Mouse (Mus musculus) lung, embryonic 15.5 days (tissue): Measurements from ENCODE around the gene Stac. TPM values are rescaled to one million over a fixed set of nuclear protein-coding genes. Genes with fewer than 3 reads are reported as not detected.

ENCODE experiments used
- ATAC-seq: fragments of 200-750 bp; cut with Nextera tagmentation; 2 replicates; pipeline ENCODE4 v1.8.0; 2017; ENCODE audit warnings: moderate number of reproducible peaks, borderline replicate concordance; ENCODE audit not compliant: low FRiP score, low TSS enrichment; ENCODE audit errors: extremely low read depth
- H3K27ac ChIP-seq: fragments of 300-500 bp; sonication (generic); 2 replicates; pipeline ENCODE4 v1.5.1; 2015; ENCODE audit warnings: moderate library complexity, mild to moderate bottlenecking, inconsistent platforms
- H3K27me3 ChIP-seq: fragments of 300-500 bp; sonication (generic); 2 replicates; pipeline ENCODE4 v1.6.1; 2015; ENCODE audit warnings: inconsistent platforms
- H3K36me3 ChIP-seq: fragments of 300-500 bp; sonication (generic); 2 replicates; pipeline ENCODE4 v1.6.1; 2015; ENCODE audit warnings: inconsistent platforms
- H3K4me1 ChIP-seq: fragments of 300-500 bp; sonication (generic); 2 replicates; pipeline ENCODE4 v1.6.1; 2015; ENCODE audit warnings: inconsistent platforms
- H3K4me2 ChIP-seq: fragments of 300-500 bp; sonication (generic); 2 replicates; pipeline ENCODE4 v1.6.1; 2015; ENCODE audit warnings: inconsistent platforms, mild to moderate bottlenecking, moderate library complexity
- H3K4me3 ChIP-seq: fragments of 300-500 bp; sonication (generic); 2 replicates; pipeline ENCODE4 v1.5.1; 2015; ENCODE audit warnings: mild to moderate bottlenecking, inconsistent platforms
- H3K9ac ChIP-seq: fragments of 300-500 bp; sonication (generic); 2 replicates; pipeline ENCODE4 v1.6.1; 2015; ENCODE audit warnings: inconsistent platforms
- H3K9me3 ChIP-seq: fragments of 300-500 bp; sonication (generic); 2 replicates; pipeline ENCODE4 v1.6.1; 2016; ENCODE audit warnings: inconsistent platforms
- WGBS: fragments of 180-500 bp; shearing (Covaris S2); methylation state at CpG from one replicate; pipeline ENCODE4 v1.1.7; 2015; 5-methylcytosine and 5-hydroxymethylcytosine counted together
- polyA plus RNA-seq: library from polyadenylated mRNA; unstranded; fragments of >200 nt; fragmentation: Nextera tagmentation; extraction: Ambion mirVana; gene quantifications from 2 replicates; pipeline ENCODE4 v1.2.1, GENCODE M21; 2015

Stac gene
- polyA plus RNA-seq, 1 experiment from 2014 or later = 1.1 TPM

DNA sequence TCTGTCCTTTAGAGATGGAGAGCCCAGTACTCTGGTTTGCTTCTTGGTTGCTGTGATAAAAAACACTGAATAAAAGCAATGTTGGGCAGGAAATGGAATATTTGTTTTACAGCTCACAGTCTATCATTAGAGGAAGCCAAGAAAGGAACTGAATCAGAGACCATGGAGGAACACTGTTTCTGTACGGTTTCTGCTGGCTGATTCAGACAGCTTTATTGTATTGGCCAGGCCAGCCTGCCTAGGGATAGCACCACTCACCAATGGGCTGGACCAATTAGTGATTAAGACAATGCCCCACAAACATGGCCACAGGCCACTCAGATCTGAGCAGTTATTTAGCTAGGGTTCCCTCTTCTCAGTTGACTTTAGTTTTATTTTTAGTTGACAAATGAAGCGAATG is 6.0 kb downstream of the Stac start:
- Histone ChIP-seq H3K4me3 (no peak overlapping the region), H3K4me1 (no peaks in the 10 kb centered on the region), H3K27ac (no peak overlapping the region), H3K9ac (no peak overlapping the region), H3K9me3 (no peaks in the 10 kb centered on the region), H3K27me3 (peaks cover 13% of the 10 kb centered on the region), H3K4me2 (no peak overlapping the region), H3K36me3 (no peaks in the 10 kb centered on the region)
- ATAC-seq = no peak
- WGBS = 63% methylated on average over 2 of the region's 2 CpGs

DNA sequence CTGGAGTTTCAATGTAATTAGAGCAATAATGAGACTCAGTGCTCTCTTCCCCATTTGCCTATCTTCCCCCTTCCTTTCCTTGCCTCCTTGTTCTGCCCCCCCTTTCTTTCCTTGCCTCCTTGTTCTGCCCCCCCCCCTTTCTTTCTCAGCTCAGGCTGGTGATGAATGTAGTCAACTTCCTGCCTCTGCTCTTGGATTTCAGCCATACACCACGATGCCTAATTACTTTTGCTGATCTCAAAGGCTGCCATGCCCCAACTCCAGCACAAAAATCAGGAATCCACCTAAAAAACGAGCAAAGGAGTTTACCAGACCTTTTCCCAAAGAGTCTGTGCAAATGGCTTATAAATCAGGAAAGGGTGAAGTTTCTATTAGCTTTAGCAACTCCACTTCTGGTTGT is 10.6 kb downstream of the Stac start:
- no peaks in the 10 kb centered on the region for H3K36me3 ChIP-seq
- H3K4me3 ChIP-seq = no peak overlapping the region
- no peaks in the 10 kb centered on the region for H3K4me1 ChIP-seq
- 27% methylated on average over 2 of the region's 2 CpGs for WGBS
- H3K9me3 ChIP-seq = no peaks in the 10 kb centered on the region
- ATAC-seq = no peak
- no peak overlapping the region for H3K27ac ChIP-seq
- no peak overlapping the region for H3K4me2 ChIP-seq
- no peaks in the 10 kb centered on the region for H3K27me3 ChIP-seq
- no peak overlapping the region for H3K9ac ChIP-seq

DNA sequence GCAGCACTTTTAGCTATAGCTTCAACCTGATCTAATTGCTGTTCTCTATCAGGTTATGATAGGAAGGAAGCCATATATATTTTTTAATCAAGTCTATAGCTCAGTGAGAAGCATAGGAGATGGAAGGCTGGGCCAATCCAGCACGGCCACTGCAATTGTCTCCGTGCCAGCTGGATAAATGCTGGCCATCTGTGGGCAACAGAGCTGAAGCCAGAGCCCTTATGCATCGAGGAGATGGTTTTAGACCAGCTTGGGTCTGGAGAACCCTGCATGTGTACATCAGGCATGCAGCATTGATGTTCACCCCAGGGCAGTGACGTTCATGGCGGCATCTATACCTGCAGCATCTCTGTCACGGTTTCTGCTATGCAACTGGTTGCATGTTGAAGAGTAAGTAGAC is 20.3 kb downstream of the Stac start:
- Histone ChIP-seq H3K36me3 (no peaks in the 10 kb centered on the region), H3K9me3 (no peaks in the 10 kb centered on the region), H3K4me2 (no peak overlapping the region), H3K9ac (no peak overlapping the region), H3K27me3 (no peaks in the 10 kb centered on the region), H3K27ac (no peak overlapping the region), H3K4me3 (no peak overlapping the region), H3K4me1 (no peaks in the 10 kb centered on the region)
- no peak for ATAC-seq
- WGBS = 80% methylated on average over 6 of the region's 6 CpGs

DNA sequence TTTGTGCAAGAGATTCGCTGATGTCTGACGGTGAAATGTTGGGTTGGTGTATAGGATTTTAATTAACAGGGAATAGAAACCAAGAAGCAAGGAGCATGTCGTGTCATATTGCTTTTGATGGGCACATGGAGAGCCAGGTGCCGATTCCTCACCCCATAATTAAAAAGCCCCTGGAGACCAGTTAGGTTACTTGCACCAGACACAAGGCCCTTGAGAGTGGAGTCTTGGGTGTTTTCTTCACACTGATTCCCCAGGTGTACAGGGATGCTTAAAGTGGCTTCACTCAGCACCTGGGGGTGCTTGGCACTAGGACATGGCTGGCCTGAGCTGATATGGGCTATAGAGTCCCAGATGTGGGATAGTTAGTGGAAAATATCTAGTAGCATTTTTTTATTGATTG is 35.1 kb downstream of the Stac start:
- no peaks in the 10 kb centered on the region for H3K27me3 ChIP-seq
- H3K4me3 ChIP-seq = no peak overlapping the region
- no peak overlapping the region for H3K9ac ChIP-seq
- no peaks in the 10 kb centered on the region for H3K4me1 ChIP-seq
- no peaks in the 10 kb centered on the region for H3K9me3 ChIP-seq
- no peaks in the 10 kb centered on the region for H3K36me3 ChIP-seq
- WGBS = 81% methylated on average over 4 of the region's 4 CpGs
- no peak overlapping the region for H3K27ac ChIP-seq
- H3K4me2 ChIP-seq = no peak overlapping the region
- no peak for ATAC-seq

DNA sequence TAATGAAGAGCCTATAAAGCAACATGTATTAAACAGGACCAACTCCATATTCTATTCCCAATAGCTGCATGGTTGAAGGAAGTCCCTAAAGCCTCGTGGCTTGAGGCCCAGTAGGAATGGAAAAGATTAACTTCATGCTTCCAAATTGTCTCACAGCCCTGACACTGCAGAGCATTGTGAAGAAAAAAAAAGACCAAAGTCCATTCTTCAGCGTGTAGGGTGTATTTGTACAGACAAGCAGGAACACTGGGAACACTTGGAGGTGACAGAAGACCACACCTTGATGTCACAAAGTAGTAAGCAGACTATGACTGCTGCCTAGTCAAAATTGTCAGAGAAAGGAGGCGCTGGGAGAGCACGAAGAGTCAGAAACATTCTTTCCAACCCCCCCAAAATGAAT is 45.9 kb downstream of the Stac start:
- Histone ChIP-seq H3K4me3 (no peak overlapping the region), H3K27me3 (no peaks in the 10 kb centered on the region), H3K36me3 (no peaks in the 10 kb centered on the region), H3K27ac (no peak overlapping the region), H3K9me3 (no peaks in the 10 kb centered on the region), H3K4me2 (no peak overlapping the region), H3K9ac (no peak overlapping the region), H3K4me1 (no peaks in the 10 kb centered on the region)
- ATAC-seq = no peak
- WGBS = 74% methylated on average over 4 of the region's 4 CpGs

DNA sequence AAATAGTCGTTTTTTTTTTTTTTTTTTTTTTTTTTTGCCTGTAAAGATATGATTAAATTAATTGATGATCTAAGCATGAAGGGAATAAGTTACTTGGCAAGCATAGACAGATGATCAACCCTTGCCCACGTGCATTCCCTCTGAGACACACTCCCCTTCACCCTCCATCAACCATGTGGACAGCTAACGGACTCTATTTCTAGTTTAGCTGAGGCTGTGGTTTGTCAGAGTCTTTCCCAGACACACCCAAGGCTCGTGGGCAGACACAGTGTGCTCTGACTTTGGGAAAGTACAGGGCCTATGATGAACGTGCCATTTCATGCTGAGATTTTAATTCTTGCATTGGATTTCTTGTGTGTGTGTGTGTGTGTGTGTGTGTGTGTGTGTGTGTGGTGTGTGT is 46.8 kb downstream of the Stac start:
- WGBS = 53% methylated on average over 5 of the region's 5 CpGs
- H3K27me3 ChIP-seq = no peaks in the 10 kb centered on the region
- H3K9me3 ChIP-seq = no peaks in the 10 kb centered on the region
- H3K4me2 ChIP-seq = no peak overlapping the region
- no peaks in the 10 kb centered on the region for H3K4me1 ChIP-seq
- ATAC-seq = no peak
- H3K36me3 ChIP-seq = no peaks in the 10 kb centered on the region
- H3K4me3 ChIP-seq = no peak overlapping the region
- H3K9ac ChIP-seq = no peak overlapping the region
- no peak overlapping the region for H3K27ac ChIP-seq

DNA sequence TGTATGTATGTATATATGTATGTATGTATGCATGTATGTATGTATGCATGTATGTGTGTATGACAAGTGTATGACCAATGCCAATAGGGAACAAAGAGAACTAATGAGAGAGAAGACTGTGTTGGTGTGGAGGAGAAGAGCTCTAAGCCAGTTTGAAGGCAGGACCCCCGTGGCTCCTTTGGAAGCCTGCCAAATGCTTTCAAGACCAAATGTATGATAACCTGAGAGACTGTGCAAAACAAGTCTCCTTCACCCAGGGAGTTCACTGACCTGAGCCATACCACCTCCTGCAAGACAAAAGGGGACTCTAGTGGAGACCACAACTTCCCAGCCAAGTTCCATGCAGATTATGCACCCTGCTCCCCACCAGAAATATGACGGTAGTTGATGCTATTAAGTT is 52.5 kb downstream of the Stac start:
- Histone ChIP-seq H3K4me2 (no peak overlapping the region), H3K4me1 (no peaks in the 10 kb centered on the region), H3K27ac (no peak overlapping the region), H3K27me3 (no peaks in the 10 kb centered on the region), H3K36me3 (no peaks in the 10 kb centered on the region), H3K9ac (no peak overlapping the region), H3K4me3 (no peak overlapping the region), H3K9me3 (no peaks in the 10 kb centered on the region)
- 57% methylated on average over 2 of the region's 2 CpGs for WGBS
- ATAC-seq = no peak

DNA sequence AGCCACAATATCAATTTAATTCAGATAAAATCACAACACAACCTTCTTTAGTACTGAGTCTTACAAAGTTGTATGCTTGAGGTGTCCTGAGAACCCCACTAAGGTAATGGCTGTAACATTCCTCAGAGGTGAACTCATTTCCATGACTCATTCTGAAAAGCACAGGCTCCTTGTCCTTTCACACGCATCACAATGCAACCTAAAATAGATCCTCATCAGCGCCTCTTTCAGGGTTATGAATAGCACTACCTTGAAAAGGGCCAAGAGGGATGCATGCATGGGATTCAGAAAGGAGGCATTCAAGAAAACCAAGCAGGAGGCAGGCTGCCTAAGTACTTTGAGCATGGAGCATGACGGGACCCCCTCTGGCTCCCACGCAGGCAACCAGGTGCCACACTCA is 57.3 kb downstream of the Stac start:
- WGBS = 60% methylated on average over 4 of the region's 4 CpGs
- no peak overlapping the region for H3K27ac ChIP-seq
- H3K4me3 ChIP-seq = no peak overlapping the region
- H3K4me1 ChIP-seq = no peaks in the 10 kb centered on the region
- H3K36me3 ChIP-seq = no peaks in the 10 kb centered on the region
- ATAC-seq = no peak
- no peaks in the 10 kb centered on the region for H3K9me3 ChIP-seq
- H3K4me2 ChIP-seq = no peak overlapping the region
- H3K27me3 ChIP-seq = no peaks in the 10 kb centered on the region
- no peak overlapping the region for H3K9ac ChIP-seq

DNA sequence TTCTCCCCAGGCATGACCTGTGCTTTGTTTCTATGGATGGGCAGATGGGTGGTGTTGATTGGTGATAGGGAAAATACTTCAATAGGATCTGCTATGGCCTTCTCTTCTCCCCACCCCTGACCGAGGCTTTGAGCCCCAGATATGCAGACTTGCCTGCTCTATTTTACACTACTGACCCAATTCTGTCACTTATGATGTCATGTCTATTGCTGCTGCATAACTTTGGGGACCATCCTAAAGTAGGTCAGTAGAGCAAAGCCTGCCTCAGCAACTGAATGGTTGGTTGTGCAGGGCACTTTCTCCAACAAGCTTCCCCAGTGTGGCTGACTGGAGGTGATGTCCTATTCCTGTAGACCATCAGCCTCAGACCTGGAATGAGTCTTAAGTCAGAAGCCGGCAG is 69.0 kb downstream of the Stac start:
- H3K4me2 ChIP-seq = no peak overlapping the region
- H3K4me1 ChIP-seq = no peaks in the 10 kb centered on the region
- H3K9ac ChIP-seq = no peak overlapping the region
- no peak overlapping the region for H3K27ac ChIP-seq
- H3K4me3 ChIP-seq = no peak overlapping the region
- 66% methylated on average over 2 of the region's 2 CpGs for WGBS
- no peaks in the 10 kb centered on the region for H3K36me3 ChIP-seq
- H3K27me3 ChIP-seq = no peaks in the 10 kb centered on the region
- H3K9me3 ChIP-seq = no peaks in the 10 kb centered on the region
- ATAC-seq = no peak

DNA sequence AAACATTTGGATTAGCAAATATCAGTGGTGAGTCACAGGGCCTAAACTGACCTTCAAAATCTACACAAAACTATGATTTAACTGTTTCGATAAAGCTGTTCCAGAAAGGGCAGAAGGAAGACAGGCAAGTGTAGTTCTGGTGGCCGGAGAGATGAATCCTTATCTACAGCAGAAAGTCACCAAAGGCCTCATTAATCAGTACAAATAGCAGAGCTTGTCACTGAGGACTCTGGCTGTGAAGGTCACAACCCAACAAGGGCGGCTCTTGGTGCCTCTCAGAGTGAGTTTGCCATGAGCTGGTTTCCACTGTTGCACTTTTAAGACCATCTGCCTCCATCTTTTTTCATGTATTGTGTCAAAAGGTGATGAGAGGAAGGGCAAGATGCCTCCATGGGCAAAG is 78.8 kb downstream of the Stac start:
- Histone ChIP-seq H3K4me3 (no peak overlapping the region), H3K4me1 (no peaks in the 10 kb centered on the region), H3K9ac (no peak overlapping the region), H3K9me3 (no peaks in the 10 kb centered on the region), H3K27me3 (no peaks in the 10 kb centered on the region), H3K4me2 (no peak overlapping the region), H3K36me3 (no peaks in the 10 kb centered on the region), H3K27ac (no peak overlapping the region)
- no peak for ATAC-seq
- 38% methylated on average over 3 of the region's 3 CpGs for WGBS

DNA sequence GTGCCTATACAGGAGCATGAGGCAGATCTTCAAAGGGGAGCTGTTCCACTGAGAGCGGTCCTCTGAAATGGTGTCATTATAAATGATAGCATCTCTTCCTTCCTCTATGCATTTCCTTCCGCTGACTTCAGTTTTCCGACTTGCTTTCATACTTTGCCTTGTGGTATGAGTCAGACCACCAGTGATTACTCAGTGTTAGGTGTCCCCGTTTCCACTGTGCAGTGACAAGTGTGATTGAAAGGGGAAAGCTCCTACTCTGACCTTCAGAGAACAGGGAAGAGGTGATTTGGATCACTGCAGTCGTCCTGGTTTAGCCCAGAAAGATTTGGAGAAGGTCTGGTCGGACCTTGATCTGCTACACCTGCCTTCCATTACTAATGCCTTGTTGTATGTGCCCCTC is 81.4 kb downstream of the Stac start:
- Histone ChIP-seq H3K4me1 (no peaks in the 10 kb centered on the region), H3K4me3 (no peak overlapping the region), H3K27me3 (no peaks in the 10 kb centered on the region), H3K27ac (no peak overlapping the region), H3K36me3 (no peaks in the 10 kb centered on the region), H3K9ac (no peak overlapping the region), H3K4me2 (no peak overlapping the region), H3K9me3 (no peaks in the 10 kb centered on the region)
- 52% methylated on average over 6 of the region's 6 CpGs for WGBS
- ATAC-seq = no peak

DNA sequence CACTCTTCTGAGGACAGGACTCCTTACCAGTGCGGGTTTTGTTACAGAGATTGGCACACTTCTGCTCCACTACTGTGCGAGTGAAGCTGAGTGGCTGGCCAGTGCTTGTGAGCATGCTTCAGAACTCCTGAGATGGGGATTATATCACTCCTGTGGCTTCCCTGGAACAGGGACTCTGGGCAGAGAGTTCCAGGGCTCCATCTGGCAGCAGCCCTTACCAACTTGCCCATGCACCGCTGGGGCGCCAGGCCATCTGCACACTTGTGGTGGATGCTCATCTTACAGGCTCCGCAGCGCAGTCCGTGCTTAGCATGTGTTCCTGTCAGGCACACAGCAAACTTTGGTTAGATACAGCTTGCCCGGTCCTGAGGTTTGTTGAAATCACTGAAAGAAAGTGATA is 83.5 kb downstream of the Stac start:
- Histone ChIP-seq H3K9me3 (no peaks in the 10 kb centered on the region), H3K36me3 (no peaks in the 10 kb centered on the region), H3K27me3 (no peaks in the 10 kb centered on the region), H3K9ac (no peak overlapping the region), H3K27ac (no peak overlapping the region), H3K4me3 (no peak overlapping the region), H3K4me1 (no peaks in the 10 kb centered on the region), H3K4me2 (no peak overlapping the region)
- 86% methylated on average over 8 of the region's 8 CpGs for WGBS
- no peak for ATAC-seq

DNA sequence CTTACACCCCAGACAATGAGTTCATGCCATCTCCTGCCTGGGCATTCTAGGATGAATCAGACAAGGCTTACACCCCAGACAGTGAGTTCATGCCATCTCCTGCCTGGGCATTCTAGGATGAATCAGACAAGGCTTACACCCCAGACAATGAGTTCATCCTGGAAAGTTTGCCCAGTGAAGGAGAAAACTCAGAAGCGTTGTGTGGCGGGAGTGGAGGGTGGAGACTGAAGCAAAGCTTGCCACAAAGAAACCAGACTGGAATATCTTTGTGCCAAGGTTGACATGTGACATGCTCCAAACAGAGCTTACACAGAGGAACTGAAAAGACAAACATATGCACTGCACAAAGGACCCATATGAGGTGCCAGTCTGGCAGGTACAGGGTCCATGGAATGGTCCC is 102.6 kb downstream of the Stac start:
- WGBS = 82% methylated on average over 2 of the region's 2 CpGs
- no peaks in the 10 kb centered on the region for H3K9me3 ChIP-seq
- H3K27ac ChIP-seq = no peak overlapping the region
- ATAC-seq = no peak
- no peaks in the 10 kb centered on the region for H3K36me3 ChIP-seq
- H3K4me3 ChIP-seq = no peak overlapping the region
- no peaks in the 10 kb centered on the region for H3K27me3 ChIP-seq
- H3K4me1 ChIP-seq = no peaks in the 10 kb centered on the region
- no peak overlapping the region for H3K9ac ChIP-seq
- no peak overlapping the region for H3K4me2 ChIP-seq
